Mouse (Mus musculus) NIH3T3 (cell line): Measurements from ENCODE around the gene Vmn2r97.
"Not testable (repeated sequence)": the region's sequence is repeated elsewhere in the genome, so short reads cannot be mapped to it uniquely, and the experiment has no call there.

ENCODE experiments used
- DNase-seq: peaks from one replicate; pipeline ENCODE4 v3.0.0-alpha.2; 2012; ENCODE audit warnings: low read depth

Vmn2r97 gene

GRCm38 (mm10) chr17:18914000-18914399 lies at the start of gene Vmn2r97:
TSS of gene Vmn2r97 (plus strand) at chr17:18914300.
- not testable (repeated sequence) for DNase-seq

GRCm38 (mm10) chr17:18882436-18882835 lies 31.7 kb upstream of the Vmn2r97 start:
- DNase-seq: not testable (repeated sequence)

- peak; percentile 49 for DNase-seq
These were observed 24.3 kb upstream of the Vmn2r97 start for GRCm38 (mm10) chr17:18889745-18890329.

- DNase-seq: not testable (repeated sequence)
These were observed 43.7 kb downstream of the Vmn2r97 start for GRCm38 (mm10) chr17:18957800-18958199.

- no peak for DNase-seq
These were observed 54.5 kb downstream of the Vmn2r97 start for GRCm38 (mm10) chr17:18968371-18969275.
